Mouse (Mus musculus) limb, embryonic 14.5 days (tissue): Measurements from ENCODE around the gene Erlin1. TPM values are rescaled to one million over a fixed set of nuclear protein-coding genes. Genes with fewer than 3 reads are reported as not detected.

Experiments used
- ATAC-seq: fragments of 200-750 bp; cut with Nextera tagmentation; 2 replicates; pipeline ENCODE4 v1.8.0; 2017; ENCODE audit warnings: low read depth, moderate number of reproducible peaks, moderate TSS enrichment; ENCODE audit not compliant: low FRiP score
- DNase-seq: peaks from one replicate; pipeline ENCODE4 v3.0.0-alpha.2; 2015; ENCODE audit warnings: low spot score
- H3K27ac ChIP-seq: fragments of 300-500 bp; sonication (generic); replicated peaks from 2 replicates; pipeline ENCODE4 v1.5.1; 2014; ENCODE audit warnings: low read depth, mild to moderate bottlenecking, low read length, moderate library complexity, mixed read lengths
- H3K27me3 ChIP-seq: fragments of 300-500 bp; sonication (generic); 2 replicates; pipeline ENCODE4 v1.6.1; 2014; ENCODE audit warnings: low read length, mixed read lengths; ENCODE audit not compliant: control insufficient read depth, insufficient read depth
- H3K36me3 ChIP-seq: fragments of 300-500 bp; sonication (generic); 2 replicates; pipeline ENCODE4 v1.6.1; 2014; ENCODE audit warnings: mild to moderate bottlenecking, low read length, moderate library complexity, mixed read lengths; ENCODE audit not compliant: control insufficient read depth, insufficient read depth
- H3K4me1 ChIP-seq: fragments of 300-500 bp; sonication (generic); 2 replicates; pipeline ENCODE4 v1.6.1; 2014; ENCODE audit warnings: antibody characterized with exemption, low read length, mixed read lengths; ENCODE audit not compliant: control insufficient read depth, insufficient read depth
- H3K4me2 ChIP-seq: fragments of 300-500 bp; sonication (generic); replicated peaks from 2 replicates; pipeline ENCODE4 v1.6.1; 2014; ENCODE audit warnings: low read depth, mild to moderate bottlenecking, low read length, moderate library complexity; ENCODE audit not compliant: severe bottlenecking
- H3K4me3 ChIP-seq: fragments of 300-500 bp; sonication (generic); replicated peaks from 2 replicates; pipeline ENCODE4 v1.5.1; 2014; ENCODE audit warnings: low read length
- H3K9ac ChIP-seq: fragments of 300-500 bp; sonication (generic); 2 replicates; pipeline ENCODE4 v1.6.1; 2014; ENCODE audit warnings: mild to moderate bottlenecking, low read depth, low read length, moderate library complexity; ENCODE audit not compliant: severe bottlenecking
- H3K9me3 ChIP-seq: fragments of 300-500 bp; sonication (generic); 2 replicates; pipeline ENCODE4 v1.6.1; 2016; ENCODE audit warnings: low read length; ENCODE audit not compliant: control insufficient read depth
- POLR2A ChIP-seq: fragments of 200-500 bp; IDR thresholded peaks from 2 replicates; pipeline ENCODE4 v1.8.0; 2012; ENCODE audit warnings: inconsistent platforms, mild to moderate bottlenecking, moderate library complexity, borderline replicate concordance; ENCODE audit not compliant: insufficient read depth, insufficient read length; ENCODE audit errors: extremely low read depth
- WGBS: fragments of 180-500 bp; shearing (Covaris S2); extraction: QIAGEN DNeasy Blood & Tissue Kit; methylation state at CpG from one replicate; pipeline ENCODE4 v1.1.7; 2014; 5-methylcytosine and 5-hydroxymethylcytosine counted together
- polyA plus RNA-seq, 2 experiments: library from polyadenylated mRNA; depleted of rRNA in 1 of 2; stranded (reverse) in 1 of 2; unstranded in 1 of 2; fragments of >200 nt; fragmentation: Nextera tagmentation in 1 of 2; extraction: Ambion mirVana in 1 of 2; gene quantifications; 2 replicates each; pipeline versions ENCODE4 v1.2.1 to v1.2.3; 2012 to 2014

Gene Erlin1
- polyA plus RNA-seq, 2 experiments, result 35.9 to 38.0 TPM

DNA sequence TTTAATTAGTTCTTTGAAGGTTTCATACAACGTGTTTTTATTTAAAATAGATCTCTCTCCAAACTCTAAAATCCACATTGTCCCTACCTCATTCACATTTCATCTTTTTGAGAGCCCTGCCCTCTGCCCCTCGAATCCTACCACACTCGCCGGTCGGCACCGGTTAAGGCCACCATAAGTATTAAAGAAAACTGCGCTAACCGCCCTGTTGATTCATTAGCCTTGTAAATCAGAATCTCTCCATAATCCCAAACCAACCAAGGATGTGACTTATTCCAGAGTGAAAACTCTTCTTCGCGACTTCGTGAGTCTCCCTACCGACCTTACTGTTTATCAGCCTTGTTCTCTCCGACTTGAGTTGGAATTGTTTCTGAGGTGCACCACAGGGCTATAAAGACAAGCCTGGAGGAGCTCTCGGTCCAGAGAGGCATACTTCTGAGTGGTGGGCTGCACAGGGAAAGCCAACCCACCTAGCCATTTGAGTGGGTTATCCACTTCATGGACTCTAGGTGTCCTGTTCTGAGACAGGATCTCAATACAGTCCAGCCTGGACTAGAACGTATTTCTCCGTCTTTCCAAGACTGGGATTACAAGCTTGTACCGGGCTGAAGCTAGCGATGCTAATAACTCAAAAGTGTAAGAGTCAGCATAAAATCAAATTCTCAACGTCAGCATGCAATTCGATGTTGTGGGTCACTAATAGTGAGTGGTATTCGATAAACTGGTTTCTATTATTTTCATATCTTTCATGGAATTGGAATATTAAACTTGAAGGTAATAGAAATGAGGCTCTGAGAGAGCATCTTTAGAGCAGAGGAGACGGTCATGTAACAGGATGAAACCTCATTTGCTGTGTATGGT, 38.3 kb upstream of the Erlin1 start:
- ATAC-seq, result peak; percentile 35
- TF ChIP-seq POLR2A, result no peak

GRCm38 (mm10) chr19:44106831-44107660, 37.5 kb upstream of the Erlin1 start, which contains the start of gene Chuk:
TSS of gene Chuk (minus strand) at chr19:44107480.
- Histone ChIP-seq H3K4me2 (peak within 1 kb of the TSS; percentile 89), H3K27me3 (no peaks in the 10 kb centered on the region), H3K4me3 (peak within 1 kb of the TSS; percentile 90), H3K27ac (peak within 1 kb of the TSS; percentile 39; the same call in 1 of the 2 replicates), H3K9me3 (no peaks in the 10 kb centered on the region), H3K4me1 (peaks cover 10% of the 10 kb centered on the region), H3K9ac (peak within 1 kb of the TSS; percentile 94), H3K36me3 (peaks cover 21% of the 10 kb centered on the region)
- TF ChIP-seq POLR2A, result peak; percentile 62; the same call in 1 of the 2 replicates
- DNase-seq (peak; percentile 96), ATAC-seq (peak; percentile 97)
- 1% methylated on average over 62 of the region's 67 CpGs for WGBS

More for the DNA sequence above, 38.3 kb upstream of the Erlin1 start:
- Histone ChIP-seq H3K9ac (peak overlapping the region; percentile 94), H3K36me3 (peaks cover 26% of the 10 kb centered on the region), H3K27me3 (no peaks in the 10 kb centered on the region), H3K4me3 (peak overlapping the region; percentile 90), H3K27ac (no peak overlapping the region), H3K4me2 (peak overlapping the region; percentile 89), H3K9me3 (no peaks in the 10 kb centered on the region), H3K4me1 (peaks cover 10% of the 10 kb centered on the region)
- WGBS, result 29% methylated on average over 22 of the region's 22 CpGs
- DNase-seq, result no peak

- Histone ChIP-seq H3K4me3 (no peak overlapping the region), H3K4me1 (peaks cover 10% of the 10 kb centered on the region), H3K9ac (no peak overlapping the region), H3K27ac (no peak overlapping the region), H3K27me3 (no peaks in the 10 kb centered on the region), H3K9me3 (no peaks in the 10 kb centered on the region), H3K36me3 (peaks cover 26% of the 10 kb centered on the region), H3K4me2 (no peak overlapping the region)
- no peak for TF ChIP-seq POLR2A
- DNase-seq (no peak), ATAC-seq (no peak)
- 88% methylated on average over 1 of the region's 1 CpGs for WGBS
Measured at GRCm38 (mm10) chr19:44104393-44104792, 34.8 kb upstream of the Erlin1 start.

- no peak overlapping the region for H3K27ac ChIP-seq
- H3K4me3 ChIP-seq, result no peak overlapping the region
- H3K4me1 ChIP-seq, result peaks cover 8% of the 10 kb centered on the region
- H3K36me3 ChIP-seq, result peaks cover 27% of the 10 kb centered on the region
- DNase-seq, result no peak
- H3K9me3 ChIP-seq, result no peaks in the 10 kb centered on the region
- ATAC-seq, result no peak
- H3K27me3 ChIP-seq, result no peaks in the 10 kb centered on the region
- no peak overlapping the region for H3K4me2 ChIP-seq
- WGBS, result 89% methylated on average over 3 of the region's 3 CpGs
- TF ChIP-seq POLR2A, result no peak
- H3K9ac ChIP-seq, result no peak overlapping the region
Measured at GRCm38 (mm10) chr19:44103001-44103400, 33.4 kb upstream of the Erlin1 start.

- TF ChIP-seq POLR2A, result no peak
- Histone ChIP-seq H3K9ac (no peak overlapping the region), H3K9me3 (0 out of 2 replicates have a peak, but pooled peaks cover under 1% of the 10 kb centered on the region), H3K36me3 (peaks cover 46% of the 10 kb centered on the region), H3K27me3 (no peaks in the 10 kb centered on the region), H3K4me1 (no peaks in the 10 kb centered on the region), H3K27ac (no peak overlapping the region), H3K4me3 (no peak overlapping the region), H3K4me2 (no peak overlapping the region)
- no peak for ATAC-seq
- DNase-seq, result no peak
Measured at GRCm38 (mm10) chr19:44100840-44101239, 31.3 kb upstream of the Erlin1 start.
